Mouse (Mus musculus): ENCODE results near the gene Myct1. TPM values are rescaled to one million over a fixed set of nuclear protein-coding genes. Genes with fewer than 3 reads are reported as not detected.

Gene Myct1
- polyA plus RNA-seq, 1 experiment from 2014 or later: 0.96 TPM

GRCm38 (mm10) chr10:5560526-5560925 lies 33.0 kb upstream of the Myct1 start:
- Histone ChIP-seq H3K27me3 (replicated peaks; ENCODE audit: control insufficient read depth, insufficient read depth, low read length) (no peaks in the 10 kb centered on the region), H3K4me2 (ENCODE audit: low read length) (no peak overlapping the region), H3K4me3 (ENCODE audit: low read length) (no peak overlapping the region), H3K27ac (ENCODE audit: low read depth, low read length) (no peak overlapping the region), H3K9me3 (ENCODE audit: control insufficient read depth, low read length) (no peaks in the 10 kb centered on the region), H3K36me3 (ENCODE audit: control insufficient read depth, insufficient read depth, low read length) (no peaks in the 10 kb centered on the region), H3K4me1 (ENCODE audit: control insufficient read depth, insufficient read depth, low read depth, low read length) (no peaks in the 10 kb centered on the region), H3K9ac (ENCODE audit: low read depth, low read length) (no peak overlapping the region)
- ATAC-seq: no peak
- 71% methylated on average over 4 of the region's 4 CpGs for WGBS

GRCm38 (mm10) chr10:5561706-5562105 lies 31.9 kb upstream of the Myct1 start:
- no peak overlapping the region for H3K4me2 ChIP-seq (ENCODE audit: low read length)
- no peak for ATAC-seq
- H3K36me3 ChIP-seq (ENCODE audit: control insufficient read depth, insufficient read depth, low read length): no peaks in the 10 kb centered on the region
- H3K4me3 ChIP-seq (ENCODE audit: low read length): no peak overlapping the region
- H3K27ac ChIP-seq (ENCODE audit: low read depth, low read length): no peak overlapping the region
- H3K4me1 ChIP-seq (ENCODE audit: control insufficient read depth, insufficient read depth, low read depth, low read length): no peaks in the 10 kb centered on the region
- WGBS: 88% methylated on average over 4 of the region's 4 CpGs
- H3K27me3 ChIP-seq (replicated peaks; ENCODE audit: control insufficient read depth, insufficient read depth, low read length): no peaks in the 10 kb centered on the region
- no peaks in the 10 kb centered on the region for H3K9me3 ChIP-seq (ENCODE audit: control insufficient read depth, low read length)
- H3K9ac ChIP-seq (ENCODE audit: low read depth, low read length): no peak overlapping the region

GRCm38 (mm10) chr10:5568991-5569390 lies 24.6 kb upstream of the Myct1 start:
- no peak overlapping the region for H3K27ac ChIP-seq (ENCODE audit: low read depth, low read length)
- no peak overlapping the region for H3K9ac ChIP-seq (ENCODE audit: low read depth, low read length)
- no peak overlapping the region for H3K4me3 ChIP-seq (ENCODE audit: low read length)
- WGBS: 93% methylated on average over 4 of the region's 4 CpGs
- H3K9me3 ChIP-seq (ENCODE audit: control insufficient read depth, low read length): no peaks in the 10 kb centered on the region
- no peak for ATAC-seq
- no peaks in the 10 kb centered on the region for H3K36me3 ChIP-seq (ENCODE audit: control insufficient read depth, insufficient read depth, low read length)
- H3K4me1 ChIP-seq (ENCODE audit: control insufficient read depth, insufficient read depth, low read depth, low read length): no peaks in the 10 kb centered on the region
- H3K4me2 ChIP-seq (ENCODE audit: low read length): no peak overlapping the region
- H3K27me3 ChIP-seq (replicated peaks; ENCODE audit: control insufficient read depth, insufficient read depth, low read length): no peaks in the 10 kb centered on the region

DNA sequence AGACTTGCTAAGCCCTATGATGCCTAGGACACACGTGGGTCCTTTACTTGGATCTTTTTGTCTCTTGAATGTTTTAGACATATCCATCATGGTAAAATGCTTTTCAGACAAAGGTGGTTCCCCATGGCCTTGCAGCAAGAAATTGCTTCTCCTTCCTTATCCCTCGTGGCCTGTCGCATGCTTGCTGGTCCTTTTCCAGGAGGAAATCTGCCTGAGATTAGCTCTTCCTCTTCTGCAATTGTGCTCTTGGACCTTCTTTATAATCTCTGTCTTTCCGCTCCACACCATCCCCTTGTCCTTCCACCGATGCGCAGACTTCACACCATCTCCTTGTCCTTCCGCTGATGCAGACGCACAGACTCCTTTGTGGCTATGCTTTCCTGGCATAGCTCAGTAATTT lies 23.5 kb upstream of the Myct1 start:
- Histone ChIP-seq H3K4me3 (ENCODE audit: low read length) (no peak overlapping the region), H3K27ac (ENCODE audit: low read depth, low read length) (no peak overlapping the region), H3K36me3 (ENCODE audit: control insufficient read depth, insufficient read depth, low read length) (no peaks in the 10 kb centered on the region), H3K9ac (ENCODE audit: low read depth, low read length) (no peak overlapping the region), H3K9me3 (ENCODE audit: control insufficient read depth, low read length) (no peaks in the 10 kb centered on the region), H3K4me2 (ENCODE audit: low read length) (no peak overlapping the region), H3K4me1 (ENCODE audit: control insufficient read depth, insufficient read depth, low read depth, low read length) (no peaks in the 10 kb centered on the region), H3K27me3 (replicated peaks; ENCODE audit: control insufficient read depth, insufficient read depth, low read length) (no peaks in the 10 kb centered on the region)
- ATAC-seq: no peak
- 87% methylated on average over 8 of the region's 8 CpGs for WGBS

- H3K9me3 ChIP-seq (ENCODE audit: control insufficient read depth, low read length): no peaks in the 10 kb centered on the region
- no peak overlapping the region for H3K4me3 ChIP-seq (ENCODE audit: low read length)
- WGBS: 79% methylated on average over 5 of the region's 5 CpGs
- no peaks in the 10 kb centered on the region for H3K27me3 ChIP-seq (replicated peaks; ENCODE audit: control insufficient read depth, insufficient read depth, low read length)
- H3K4me1 ChIP-seq (ENCODE audit: control insufficient read depth, insufficient read depth, low read depth, low read length): no peaks in the 10 kb centered on the region
- no peak for ATAC-seq
- H3K4me2 ChIP-seq (ENCODE audit: low read length): no peak overlapping the region
- no peak overlapping the region for H3K9ac ChIP-seq (ENCODE audit: low read depth, low read length)
- H3K36me3 ChIP-seq (ENCODE audit: control insufficient read depth, insufficient read depth, low read length): no peaks in the 10 kb centered on the region
- no peak overlapping the region for H3K27ac ChIP-seq (ENCODE audit: low read depth, low read length)
Measured at GRCm38 (mm10) chr10:5571332-5571731, 22.2 kb upstream of the Myct1 start.

DNA sequence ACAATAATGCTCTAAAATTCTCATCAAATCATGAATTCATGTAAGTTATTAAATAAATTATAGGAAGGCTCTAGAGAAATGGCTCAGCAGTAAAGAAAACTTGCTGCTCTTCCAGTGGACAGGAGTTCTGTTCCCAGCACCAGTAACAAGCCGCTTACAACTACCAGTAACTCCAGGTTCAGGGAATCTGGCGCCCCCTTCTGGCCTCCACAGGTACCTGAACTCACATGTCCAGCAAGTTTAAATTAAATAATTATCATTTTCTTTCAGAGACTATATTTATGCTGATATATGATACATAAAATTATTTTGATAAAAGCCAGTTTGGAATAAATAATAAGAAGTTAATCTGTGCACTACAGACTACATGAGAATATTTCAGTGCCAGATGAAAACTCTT lies 20.2 kb upstream of the Myct1 start:
- Histone ChIP-seq H3K27me3 (replicated peaks; ENCODE audit: control insufficient read depth, insufficient read depth, low read length) (no peaks in the 10 kb centered on the region), H3K9me3 (ENCODE audit: control insufficient read depth, low read length) (no peaks in the 10 kb centered on the region), H3K36me3 (ENCODE audit: control insufficient read depth, insufficient read depth, low read length) (no peaks in the 10 kb centered on the region), H3K4me2 (ENCODE audit: low read length) (no peak overlapping the region), H3K9ac (ENCODE audit: low read depth, low read length) (no peak overlapping the region), H3K27ac (ENCODE audit: low read depth, low read length) (no peak overlapping the region), H3K4me1 (ENCODE audit: control insufficient read depth, insufficient read depth, low read depth, low read length) (no peaks in the 10 kb centered on the region), H3K4me3 (ENCODE audit: low read length) (no peak overlapping the region)
- WGBS: 56% methylated on average over 2 of the region's 2 CpGs
- ATAC-seq: no peak

- WGBS: 91% methylated on average over 2 of the region's 2 CpGs
- H3K4me3 ChIP-seq (ENCODE audit: low read length): no peak overlapping the region
Measured at GRCm38 (mm10) chr10:5591061-5591460, 2.5 kb upstream of the Myct1 start.

DNA sequence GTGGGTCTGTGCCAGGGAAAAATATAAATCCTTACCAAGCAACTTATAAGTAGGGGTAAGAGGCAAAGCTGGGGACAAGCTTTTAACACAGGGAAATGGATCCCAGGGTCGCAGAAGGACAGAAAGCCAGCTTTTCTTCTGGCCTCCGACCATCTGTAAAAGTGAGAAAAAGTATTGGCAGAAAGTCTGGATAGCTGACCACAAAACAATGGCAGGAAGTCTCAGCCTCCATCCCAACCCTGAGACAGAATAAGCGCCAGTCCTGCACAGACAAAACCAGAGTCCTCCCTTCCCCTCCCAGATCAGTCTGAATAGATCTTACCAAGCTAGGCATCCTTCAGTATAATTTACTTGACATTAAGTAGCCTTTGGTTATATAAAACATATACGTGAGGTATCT lies 1.6 kb upstream of the Myct1 start:
- ATAC-seq: no peak
- Histone ChIP-seq H3K9ac (ENCODE audit: low read depth, low read length) (no peak overlapping the region), H3K36me3 (ENCODE audit: control insufficient read depth, insufficient read depth, low read length) (no peaks in the 10 kb centered on the region), H3K4me2 (ENCODE audit: low read length) (no peak overlapping the region), H3K9me3 (ENCODE audit: control insufficient read depth, low read length) (no peaks in the 10 kb centered on the region), H3K27ac (ENCODE audit: low read depth, low read length) (no peak overlapping the region), H3K27me3 (replicated peaks; ENCODE audit: control insufficient read depth, insufficient read depth, low read length) (no peaks in the 10 kb centered on the region), H3K4me1 (ENCODE audit: control insufficient read depth, insufficient read depth, low read depth, low read length) (no peaks in the 10 kb centered on the region), H3K4me3 (ENCODE audit: low read length) (no peak overlapping the region)
- 83% methylated on average over 4 of the region's 4 CpGs for WGBS

More at GRCm38 (mm10) chr10:5591061-5591460, 2.5 kb upstream of the Myct1 start:
- H3K27me3 ChIP-seq (replicated peaks; ENCODE audit: control insufficient read depth, insufficient read depth, low read length): no peaks in the 10 kb centered on the region
- no peak overlapping the region for H3K27ac ChIP-seq (ENCODE audit: low read depth, low read length)
- no peak overlapping the region for H3K9ac ChIP-seq (ENCODE audit: low read depth, low read length)
- H3K9me3 ChIP-seq (ENCODE audit: control insufficient read depth, low read length): no peaks in the 10 kb centered on the region
- H3K36me3 ChIP-seq (ENCODE audit: control insufficient read depth, insufficient read depth, low read length): no peaks in the 10 kb centered on the region
- no peaks in the 10 kb centered on the region for H3K4me1 ChIP-seq (ENCODE audit: control insufficient read depth, insufficient read depth, low read depth, low read length)
- no peak overlapping the region for H3K4me2 ChIP-seq (ENCODE audit: low read length)
- ATAC-seq: no peak

DNA sequence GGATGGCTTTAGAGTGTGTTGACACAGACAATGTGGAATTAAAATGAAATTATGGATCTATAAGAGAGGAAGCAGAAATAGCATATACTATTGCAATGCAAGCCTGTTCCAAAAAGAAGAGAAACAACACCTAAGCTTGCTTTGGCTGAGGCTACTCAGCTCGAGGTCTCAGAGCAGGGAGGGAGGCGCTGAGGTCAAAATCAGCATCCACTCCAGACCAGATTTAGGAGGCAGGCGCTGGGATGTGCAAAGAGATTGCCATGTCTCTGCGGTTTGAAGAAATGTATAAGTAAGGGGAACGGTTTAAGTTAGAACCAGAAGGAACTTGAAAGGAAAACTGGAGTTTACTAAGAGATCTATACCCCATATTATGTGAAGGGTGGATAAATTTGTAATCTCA lies 882 bp downstream of the Myct1 start:
- H3K4me3 ChIP-seq (ENCODE audit: low read length): no peak overlapping the region
- H3K27me3 ChIP-seq (replicated peaks; ENCODE audit: control insufficient read depth, insufficient read depth, low read length): no peaks in the 10 kb centered on the region
- no peaks in the 10 kb centered on the region for H3K4me1 ChIP-seq (ENCODE audit: control insufficient read depth, insufficient read depth, low read depth, low read length)
- no peak overlapping the region for H3K27ac ChIP-seq (ENCODE audit: low read depth, low read length)
- no peak for ATAC-seq
- 69% methylated on average over 5 of the region's 5 CpGs for WGBS
- no peaks in the 10 kb centered on the region for H3K9me3 ChIP-seq (ENCODE audit: control insufficient read depth, low read length)
- no peaks in the 10 kb centered on the region for H3K36me3 ChIP-seq (ENCODE audit: control insufficient read depth, insufficient read depth, low read length)
- H3K4me2 ChIP-seq (ENCODE audit: low read length): no peak overlapping the region
- no peak overlapping the region for H3K9ac ChIP-seq (ENCODE audit: low read depth, low read length)

DNA sequence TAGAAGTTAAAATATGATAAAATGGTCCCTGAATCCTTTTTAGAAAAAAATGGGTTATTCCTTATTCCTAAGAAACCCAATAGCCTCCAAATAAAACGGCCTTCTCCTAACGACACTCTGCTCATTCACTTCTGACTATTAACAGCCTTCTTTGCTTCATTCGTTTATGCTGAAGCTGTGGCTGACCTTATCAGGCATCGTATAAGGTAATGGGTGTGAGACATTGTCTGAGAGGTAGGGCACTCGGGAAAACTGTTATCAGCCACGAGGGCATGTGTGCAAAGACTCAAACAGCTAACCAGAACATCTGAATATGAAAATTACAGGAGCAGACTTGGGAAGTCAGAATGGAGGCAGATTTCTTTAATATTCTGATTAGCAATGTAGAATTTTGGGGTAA lies 3.0 kb downstream of the Myct1 start:
- H3K9ac ChIP-seq (ENCODE audit: low read depth, low read length): no peak overlapping the region
- WGBS: 74% methylated on average over 6 of the region's 6 CpGs
- H3K9me3 ChIP-seq (ENCODE audit: control insufficient read depth, low read length): no peaks in the 10 kb centered on the region
- H3K27ac ChIP-seq (ENCODE audit: low read depth, low read length): no peak overlapping the region
- H3K4me2 ChIP-seq (ENCODE audit: low read length): no peak overlapping the region
- no peaks in the 10 kb centered on the region for H3K36me3 ChIP-seq (ENCODE audit: control insufficient read depth, insufficient read depth, low read length)
- no peaks in the 10 kb centered on the region for H3K27me3 ChIP-seq (replicated peaks; ENCODE audit: control insufficient read depth, insufficient read depth, low read length)
- ATAC-seq: no peak
- no peak overlapping the region for H3K4me3 ChIP-seq (ENCODE audit: low read length)
- no peaks in the 10 kb centered on the region for H3K4me1 ChIP-seq (ENCODE audit: control insufficient read depth, insufficient read depth, low read depth, low read length)

Data from hindbrain, embryonic 16.5 days (tissue).